Mouse (Mus musculus) cortical plate, adult 2 months (tissue): ENCODE data around the gene Rora. TPM values are rescaled to one million over a fixed set of nuclear protein-coding genes. Genes with fewer than 3 reads are reported as not detected.

ENCODE experiments used
- H3K27ac ChIP-seq: fragments of 200-500 bp; 2 replicates; pipeline ENCODE4 v1.5.1; 2012; ENCODE audit warnings: low read length, control low read depth, inconsistent platforms; ENCODE audit not compliant: insufficient read depth
- H3K4me1 ChIP-seq: fragments of 200-500 bp; 2 replicates; pipeline ENCODE4 v1.6.1; 2011; ENCODE audit warnings: low read length; ENCODE audit not compliant: control insufficient read depth, insufficient read depth
- H3K4me3 ChIP-seq: fragments of 200-500 bp; 2 replicates; pipeline ENCODE4 v1.5.1; 2011; ENCODE audit warnings: mild to moderate bottlenecking, low read length, control low read depth; ENCODE audit not compliant: insufficient read depth
- CTCF ChIP-seq: fragments of 200-500 bp; IDR thresholded peaks from 2 replicates; pipeline ENCODE4 v1.5.1; 2011; ENCODE audit warnings: mild to moderate bottlenecking, control low read depth, low read length; ENCODE audit not compliant: insufficient read depth; ENCODE audit errors: extremely low read depth
- POLR2A ChIP-seq: fragments of 200-500 bp; IDR thresholded peaks from 2 replicates; pipeline ENCODE4 v1.6.1; 2011; ENCODE audit warnings: mild to moderate bottlenecking, low read length, control low read depth; ENCODE audit not compliant: insufficient read depth; ENCODE audit errors: extremely low read depth
- polyA plus RNA-seq: library from polyadenylated mRNA; depleted of rRNA; stranded (reverse); fragments of >200 nt; gene quantifications from 2 replicates; pipeline ENCODE4 v1.2.3, GENCODE M21; 2012

Gene Rora
- polyA plus RNA-seq, 1 experiment, result 23.6 TPM

DNA sequence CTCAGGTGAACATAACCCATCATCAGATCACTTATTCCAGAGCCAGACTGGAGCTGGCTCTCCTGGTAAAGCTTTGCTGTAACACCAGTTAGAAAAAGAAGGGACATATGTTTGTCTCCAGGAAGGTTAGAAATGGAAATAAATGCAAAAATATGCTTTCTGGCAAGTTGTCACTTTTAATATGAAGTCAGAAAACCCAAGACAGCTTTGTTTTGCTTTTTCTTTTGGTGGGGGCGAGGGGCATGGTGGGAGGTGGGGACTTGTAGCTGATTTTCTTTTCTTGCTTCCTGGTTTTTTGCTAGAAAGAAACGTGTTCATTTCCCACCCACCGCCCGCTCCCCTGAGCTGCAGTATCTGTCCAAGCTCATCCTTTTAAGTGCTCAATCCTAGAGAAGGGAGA is 212.7 kb downstream of the Rora start:
- no peak for TF ChIP-seq POLR2A
- TF ChIP-seq CTCF, result no peak
- no peak overlapping the region for H3K27ac ChIP-seq
- no peak overlapping the region for H3K4me3 ChIP-seq

DNA sequence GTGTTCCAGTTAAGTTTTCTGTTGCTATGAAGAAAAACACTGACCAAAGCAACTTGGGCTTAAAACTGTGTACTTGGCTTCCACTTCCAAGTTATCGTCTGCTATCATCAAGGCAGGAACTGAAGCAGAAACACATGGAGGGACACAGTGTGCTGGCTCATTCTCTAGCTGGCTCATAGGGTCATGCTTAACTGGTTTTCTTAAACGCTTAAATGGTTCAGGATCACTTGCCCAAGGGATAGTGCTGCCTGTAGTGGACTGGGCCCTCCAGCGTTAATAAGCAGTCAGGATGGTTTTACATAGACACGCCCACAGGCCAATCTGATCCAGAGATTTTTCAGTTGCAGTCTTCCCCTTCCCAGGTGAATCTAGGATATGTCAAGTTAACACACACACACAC is 220.3 kb downstream of the Rora start:
- Histone ChIP-seq H3K4me3 (no peak overlapping the region), H3K27ac (no peak overlapping the region), H3K4me1 (peaks cover 4% of the 10 kb centered on the region; the same call in 1 of the 2 replicates)
- TF ChIP-seq POLR2A (no peak), CTCF (no peak)

More for the DNA sequence above, 212.7 kb downstream of the Rora start:
- peaks cover 5% of the 10 kb centered on the region for H3K4me1 ChIP-seq

DNA sequence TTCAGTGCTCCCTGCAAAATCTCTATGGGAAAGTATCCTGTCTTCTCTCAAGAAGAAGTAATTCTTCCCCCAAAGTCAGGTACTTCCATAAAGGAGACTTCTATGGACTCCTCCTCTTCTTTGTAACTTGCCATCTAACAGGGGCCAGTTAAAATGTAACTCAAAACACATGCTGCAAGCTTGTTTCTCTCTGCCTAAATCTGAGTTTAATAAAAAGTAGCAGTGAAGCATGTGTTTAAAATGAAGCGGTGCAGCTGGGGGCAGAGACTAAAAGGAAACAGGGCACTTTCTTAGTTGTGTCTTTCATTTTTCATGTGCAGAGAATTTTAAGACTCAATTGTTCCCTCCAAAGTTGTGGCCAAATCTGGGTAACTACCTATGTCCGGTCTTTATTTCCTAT is 221.0 kb downstream of the Rora start:
- TF ChIP-seq CTCF (no peak), POLR2A (no peak)
- Histone ChIP-seq H3K4me3 (no peak overlapping the region), H3K4me1 (peaks cover 2% of the 10 kb centered on the region; the same call in 1 of the 2 replicates), H3K27ac (no peak overlapping the region)

GRCm38 (mm10) chr9:68875791-68876190 is 222.2 kb downstream of the Rora start:
- H3K27ac ChIP-seq, result no peak overlapping the region
- TF ChIP-seq POLR2A (no peak), CTCF (no peak)
- H3K4me1 ChIP-seq, result peaks cover 2% of the 10 kb centered on the region; the same call in 1 of the 2 replicates
- no peak overlapping the region for H3K4me3 ChIP-seq

DNA sequence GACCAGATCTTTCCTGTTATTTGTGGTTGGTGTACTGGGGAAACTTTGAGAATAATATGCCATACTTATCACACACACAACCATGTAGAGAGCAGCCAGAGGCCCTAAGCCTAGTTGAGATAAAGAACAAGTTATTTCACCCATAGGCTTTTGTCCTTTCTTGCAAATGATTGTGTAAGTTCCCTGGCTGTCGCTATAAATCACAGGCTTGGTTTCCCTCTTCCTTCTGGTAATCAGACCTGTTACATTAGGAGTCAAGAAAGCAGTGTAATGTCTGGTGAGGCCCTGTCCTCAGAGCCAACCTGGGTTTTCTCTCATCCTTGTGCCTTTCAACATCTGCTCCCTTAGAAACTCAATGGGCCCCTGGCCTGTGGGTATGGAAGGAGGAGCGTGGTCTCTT is 222.7 kb downstream of the Rora start:
- Histone ChIP-seq H3K27ac (no peak overlapping the region), H3K4me1 (peaks cover 2% of the 10 kb centered on the region; the same call in 1 of the 2 replicates), H3K4me3 (no peak overlapping the region)
- TF ChIP-seq CTCF (no peak), POLR2A (no peak)

DNA sequence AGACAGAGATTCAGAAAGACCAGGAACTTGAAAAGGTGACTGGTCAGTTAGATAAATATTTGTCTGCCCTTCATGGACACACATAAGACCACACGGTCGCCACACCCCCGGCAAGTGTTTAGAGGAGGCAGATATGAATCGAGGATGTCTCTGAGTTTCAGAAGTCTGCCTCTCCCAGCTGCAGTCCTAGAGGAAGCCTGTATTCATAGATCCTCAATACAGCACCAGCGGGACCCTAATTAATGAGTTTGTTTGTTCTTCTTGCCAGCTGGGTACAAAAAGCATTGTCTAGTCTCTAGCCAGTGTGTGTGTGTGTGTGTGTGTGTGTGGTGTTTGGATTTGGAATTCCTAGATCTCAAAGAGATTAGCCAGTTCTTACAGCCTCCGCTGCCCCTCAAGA is 228.3 kb downstream of the Rora start:
- Histone ChIP-seq H3K4me3 (no peak overlapping the region), H3K4me1 (peaks cover 6% of the 10 kb centered on the region), H3K27ac (no peak overlapping the region)
- TF ChIP-seq CTCF, result no peak
- TF ChIP-seq POLR2A, result no peak

GRCm38 (mm10) chr9:68883005-68883404 is 229.4 kb downstream of the Rora start:
- TF ChIP-seq CTCF, result no peak
- no peak for TF ChIP-seq POLR2A
- Histone ChIP-seq H3K4me3 (no peak overlapping the region), H3K27ac (no peak overlapping the region), H3K4me1 (peaks cover 3% of the 10 kb centered on the region)

GRCm38 (mm10) chr9:68883687-68884086 is 230.1 kb downstream of the Rora start:
- Histone ChIP-seq H3K27ac (no peak overlapping the region), H3K4me1 (peaks cover 5% of the 10 kb centered on the region), H3K4me3 (no peak overlapping the region)
- TF ChIP-seq POLR2A (no peak), CTCF (no peak)

GRCm38 (mm10) chr9:68884451-68885035 is 231.0 kb downstream of the Rora start:
- H3K27ac ChIP-seq, result peak overlapping the region; percentile 32; the same call in 1 of the 2 replicates
- H3K4me3 ChIP-seq, result no peak overlapping the region
- peaks cover 5% of the 10 kb centered on the region for H3K4me1 ChIP-seq
- TF ChIP-seq CTCF, result 0 out of 2 replicates have a peak, but pooled peaks have one; percentile 4
- TF ChIP-seq POLR2A, result no peak

GRCm38 (mm10) chr9:68888670-68889069 is 235.1 kb downstream of the Rora start:
- no peak overlapping the region for H3K4me3 ChIP-seq
- no peak overlapping the region for H3K27ac ChIP-seq
- TF ChIP-seq CTCF (no peak), POLR2A (no peak)
- H3K4me1 ChIP-seq, result peaks cover 5% of the 10 kb centered on the region

- H3K4me1 ChIP-seq, result peaks cover 1% of the 10 kb centered on the region; the same call in 1 of the 2 replicates
- no peak overlapping the region for H3K4me3 ChIP-seq
These were observed 237.8 kb downstream of the Rora start for GRCm38 (mm10) chr9:68891431-68891830.

More at GRCm38 (mm10) chr9:68891431-68891830, 237.8 kb downstream of the Rora start:
- no peak overlapping the region for H3K27ac ChIP-seq
- no peak for TF ChIP-seq POLR2A
- TF ChIP-seq CTCF, result no peak
